Mouse (Mus musculus) neural tube, embryonic 14.5 days (tissue): ENCODE measurements around the gene Gpr183. TPM values are rescaled to one million over a fixed set of nuclear protein-coding genes. Genes with fewer than 3 reads are reported as not detected.

ENCODE experiments used
- ATAC-seq: fragments of 200-750 bp; cut with Nextera tagmentation; 2 replicates; pipeline ENCODE4 v1.8.0; 2017; ENCODE audit warnings: low read depth, mild to moderate bottlenecking, moderate TSS enrichment, moderate library complexity
- H3K27ac ChIP-seq: fragments of 300-500 bp; sonication (generic); 2 replicates; pipeline ENCODE4 v1.5.1; 2014; ENCODE audit warnings: low read depth, mild to moderate bottlenecking, control low read depth, low read length, moderate library complexity, mixed read lengths
- H3K27me3 ChIP-seq: fragments of 300-500 bp; sonication (generic); 2 replicates; pipeline ENCODE4 v1.6.1; 2014; ENCODE audit warnings: low read length; ENCODE audit not compliant: control insufficient read depth, insufficient read depth
- H3K36me3 ChIP-seq: fragments of 300-500 bp; sonication (generic); 2 replicates; pipeline ENCODE4 v1.6.1; 2014; ENCODE audit warnings: low read length, mixed read lengths; ENCODE audit not compliant: control insufficient read depth, insufficient read depth
- H3K4me1 ChIP-seq: fragments of 300-500 bp; sonication (generic); 2 replicates; pipeline ENCODE4 v1.6.1; 2014; ENCODE audit warnings: low read length; ENCODE audit not compliant: control insufficient read depth, insufficient read depth
- H3K4me2 ChIP-seq: fragments of 300-500 bp; sonication (generic); 2 replicates; pipeline ENCODE4 v1.6.1; 2014; ENCODE audit warnings: mild to moderate bottlenecking, low read depth, low read length, control low read depth
- H3K4me3 ChIP-seq: fragments of 300-500 bp; sonication (generic); 2 replicates; pipeline ENCODE4 v1.5.1; 2014; ENCODE audit warnings: low read depth, low read length, control low read depth, mixed read lengths
- H3K9ac ChIP-seq: fragments of 300-500 bp; sonication (generic); replicated peaks from 2 replicates; pipeline ENCODE4 v1.6.1; 2014; ENCODE audit warnings: low read depth, mild to moderate bottlenecking, control low read depth, low read length, mixed read lengths
- H3K9me3 ChIP-seq: fragments of 300-500 bp; sonication (generic); 2 replicates; pipeline ENCODE4 v1.6.1; 2016; ENCODE audit warnings: low read length; ENCODE audit not compliant: control insufficient read depth
- WGBS: fragments of 180-500 bp; shearing (Covaris S2); extraction: QIAGEN DNeasy Blood & Tissue Kit; methylation state at CpG from one replicate; pipeline ENCODE4 v1.1.7; 2014; 5-methylcytosine and 5-hydroxymethylcytosine counted together
- polyA plus RNA-seq: library from polyadenylated mRNA; unstranded; fragments of >200 nt; fragmentation: Nextera tagmentation; extraction: Ambion mirVana; gene quantifications from 2 replicates; pipeline ENCODE4 v1.2.1, GENCODE M21; 2014

The Gpr183 gene
- polyA plus RNA-seq, 1 experiment from 2014 or later: 0.59 TPM

DNA sequence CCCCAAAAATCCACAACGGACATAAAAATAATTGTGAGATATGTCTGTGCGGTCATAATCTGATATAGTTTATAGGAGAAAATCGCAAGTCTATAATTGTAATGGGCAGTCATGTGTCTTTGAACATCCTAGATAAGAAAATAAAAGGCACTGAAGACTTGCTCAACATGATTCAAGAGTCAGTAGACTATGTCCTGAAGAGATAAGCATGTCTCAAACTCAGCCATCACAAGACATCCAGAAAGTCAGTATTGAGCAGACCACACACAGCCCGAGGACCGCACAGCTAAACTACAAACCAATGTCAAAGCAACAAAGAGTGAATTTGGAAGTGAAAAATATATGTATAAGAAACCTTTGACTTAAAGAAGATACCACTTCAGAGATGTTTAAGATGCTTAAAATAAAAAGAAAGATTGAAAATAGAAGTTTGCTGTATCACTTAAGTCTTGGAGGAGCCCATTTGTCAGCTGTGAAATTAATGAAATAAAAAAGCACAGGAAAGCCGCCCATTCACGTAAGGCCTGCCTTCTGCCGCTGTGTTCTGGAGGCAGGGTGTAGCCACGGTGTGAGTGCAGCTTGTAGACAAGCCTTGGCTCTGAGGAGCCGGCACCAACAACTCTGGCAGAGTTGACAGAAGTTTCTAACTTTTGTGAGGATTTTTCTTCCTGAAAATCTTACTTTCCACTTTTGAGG, 7.7 kb downstream of the Gpr183 start:
- Histone ChIP-seq H3K9me3 (no peaks in the 10 kb centered on the region), H3K9ac (no peak overlapping the region), H3K27me3 (no peaks in the 10 kb centered on the region), H3K4me2 (no peak overlapping the region), H3K36me3 (no peaks in the 10 kb centered on the region), H3K27ac (no peak overlapping the region), H3K4me1 (no peaks in the 10 kb centered on the region), H3K4me3 (no peak overlapping the region)
- no peak for ATAC-seq
- 92% methylated on average over 10 of the region's 10 CpGs for WGBS

DNA sequence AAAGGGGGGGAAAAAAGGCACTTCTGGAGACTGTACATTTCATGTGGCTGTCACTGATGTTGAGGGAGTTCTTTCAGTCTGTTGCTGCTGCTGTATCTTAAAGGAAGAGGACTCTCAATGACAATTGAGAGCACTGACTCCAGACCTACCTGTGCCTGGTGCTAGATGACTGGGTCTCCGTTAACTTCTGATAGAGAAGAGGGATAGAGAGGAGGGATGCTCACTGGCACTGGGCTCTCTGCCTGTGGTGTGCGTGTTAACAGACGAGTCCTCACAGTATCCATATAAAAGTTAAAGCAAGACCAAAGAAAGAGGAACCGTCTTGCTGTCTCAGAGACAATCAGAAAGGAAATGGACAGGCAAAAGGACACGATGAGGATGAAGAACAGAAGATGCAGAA, 8.7 kb downstream of the Gpr183 start:
- H3K27ac ChIP-seq: no peak overlapping the region
- ATAC-seq: no peak
- H3K4me3 ChIP-seq: no peak overlapping the region
- no peaks in the 10 kb centered on the region for H3K27me3 ChIP-seq
- no peak overlapping the region for H3K4me2 ChIP-seq
- no peaks in the 10 kb centered on the region for H3K36me3 ChIP-seq
- no peaks in the 10 kb centered on the region for H3K4me1 ChIP-seq
- no peak overlapping the region for H3K9ac ChIP-seq
- WGBS: 94% methylated on average over 5 of the region's 5 CpGs
- no peaks in the 10 kb centered on the region for H3K9me3 ChIP-seq

- Histone ChIP-seq H3K27ac (no peak overlapping the region), H3K36me3 (no peaks in the 10 kb centered on the region), H3K4me1 (no peaks in the 10 kb centered on the region), H3K4me2 (no peak overlapping the region), H3K4me3 (no peak overlapping the region), H3K9me3 (no peaks in the 10 kb centered on the region), H3K27me3 (no peaks in the 10 kb centered on the region), H3K9ac (no peak overlapping the region)
- ATAC-seq: no peak
- 83% methylated on average over 5 of the region's 5 CpGs for WGBS
Observed at GRCm38 (mm10) chr14:121955176-121955795, 9.7 kb downstream of the Gpr183 start.

- no peak for ATAC-seq
- Histone ChIP-seq H3K4me2 (no peak overlapping the region), H3K9ac (no peak overlapping the region), H3K4me3 (no peak overlapping the region), H3K36me3 (no peaks in the 10 kb centered on the region), H3K4me1 (no peaks in the 10 kb centered on the region), H3K9me3 (no peaks in the 10 kb centered on the region), H3K27me3 (no peaks in the 10 kb centered on the region), H3K27ac (no peak overlapping the region)
- 98% methylated on average over 12 of the region's 12 CpGs for WGBS
Observed at GRCm38 (mm10) chr14:121954608-121955007, 10.4 kb downstream of the Gpr183 start.

DNA sequence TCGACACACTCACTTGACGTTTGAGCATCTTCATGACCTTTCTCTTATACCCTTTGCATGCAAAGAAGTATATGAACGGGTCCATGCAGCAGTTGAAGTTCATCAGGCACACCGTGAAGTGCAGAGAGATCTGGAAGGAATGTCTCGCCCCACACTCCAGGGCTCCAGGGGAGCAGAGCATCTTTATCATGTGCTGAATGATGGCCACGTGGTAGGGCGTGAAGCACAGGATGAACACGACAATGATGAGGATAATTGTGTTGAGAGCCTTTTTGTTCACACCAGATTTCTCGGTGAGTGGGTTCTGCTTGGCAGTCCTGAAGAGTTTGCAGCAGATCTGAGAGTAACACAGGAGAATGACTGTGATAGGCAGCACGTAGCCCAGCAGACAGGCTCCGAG, 10.9 kb downstream of the Gpr183 start:
- Histone ChIP-seq H3K4me2 (no peak overlapping the region), H3K4me1 (no peaks in the 10 kb centered on the region), H3K9me3 (no peaks in the 10 kb centered on the region), H3K9ac (no peak overlapping the region), H3K27me3 (no peaks in the 10 kb centered on the region), H3K4me3 (no peak overlapping the region), H3K36me3 (no peaks in the 10 kb centered on the region), H3K27ac (no peak overlapping the region)
- 96% methylated on average over 11 of the region's 11 CpGs for WGBS
- no peak for ATAC-seq

GRCm38 (mm10) chr14:121952046-121952400, 13.0 kb downstream of the Gpr183 start:
- no peak overlapping the region for H3K4me3 ChIP-seq
- no peak for ATAC-seq
- H3K4me1 ChIP-seq: no peaks in the 10 kb centered on the region
- H3K9me3 ChIP-seq: no peaks in the 10 kb centered on the region
- H3K36me3 ChIP-seq: no peaks in the 10 kb centered on the region
- no peak overlapping the region for H3K9ac ChIP-seq
- no peak overlapping the region for H3K27ac ChIP-seq
- 91% methylated on average over 5 of the region's 5 CpGs for WGBS
- no peaks in the 10 kb centered on the region for H3K27me3 ChIP-seq
- no peak overlapping the region for H3K4me2 ChIP-seq

DNA sequence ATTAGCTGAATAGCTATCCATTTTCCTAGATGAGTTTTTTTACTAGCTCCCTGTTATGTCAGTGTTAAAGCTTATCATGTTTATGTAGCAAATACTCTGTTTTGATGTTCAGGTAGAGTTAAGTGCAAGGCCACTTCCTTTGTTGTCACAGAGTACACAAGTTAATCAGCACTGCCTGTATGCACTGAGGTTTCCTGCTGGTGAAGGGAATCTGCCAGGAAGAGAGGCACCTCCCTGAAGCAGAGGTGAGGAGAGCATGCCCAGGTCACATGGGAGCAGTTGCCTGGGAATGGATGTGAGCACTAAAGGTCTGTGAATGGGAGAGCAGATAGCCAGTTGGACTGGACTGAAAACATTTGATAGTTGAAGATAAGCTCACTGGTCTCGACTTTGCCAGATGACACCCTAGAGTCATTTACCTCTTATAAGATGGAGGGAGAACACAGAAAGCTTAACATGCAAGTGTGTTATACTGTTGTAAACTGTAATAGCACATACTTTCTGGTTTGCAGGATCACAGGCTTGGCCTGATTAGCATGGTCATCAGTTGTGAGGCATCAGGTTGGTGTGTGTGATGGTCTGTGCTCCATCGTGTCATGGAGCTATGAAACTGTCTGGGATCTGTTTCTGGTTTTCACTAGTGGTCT, 13.5 kb downstream of the Gpr183 start:
- no peak overlapping the region for H3K27ac ChIP-seq
- no peaks in the 10 kb centered on the region for H3K27me3 ChIP-seq
- no peak overlapping the region for H3K4me2 ChIP-seq
- ATAC-seq: no peak
- no peaks in the 10 kb centered on the region for H3K9me3 ChIP-seq
- H3K36me3 ChIP-seq: no peaks in the 10 kb centered on the region
- no peak overlapping the region for H3K4me3 ChIP-seq
- 93% methylated on average over 2 of the region's 2 CpGs for WGBS
- H3K4me1 ChIP-seq: no peaks in the 10 kb centered on the region
- H3K9ac ChIP-seq: no peak overlapping the region

GRCm38 (mm10) chr14:121949897-121950296, 15.1 kb downstream of the Gpr183 start:
- no peak overlapping the region for H3K4me3 ChIP-seq
- H3K4me2 ChIP-seq: no peak overlapping the region
- no peaks in the 10 kb centered on the region for H3K9me3 ChIP-seq
- no peaks in the 10 kb centered on the region for H3K36me3 ChIP-seq
- no peaks in the 10 kb centered on the region for H3K27me3 ChIP-seq
- no peaks in the 10 kb centered on the region for H3K4me1 ChIP-seq
- no peak for ATAC-seq
- whole genome bisulfite sequencing: 95% methylated on average over 5 of the region's 5 CpGs
- H3K9ac ChIP-seq: no peak overlapping the region
- no peak overlapping the region for H3K27ac ChIP-seq

GRCm38 (mm10) chr14:121949436-121949835, 15.6 kb downstream of the Gpr183 start:
- no peak overlapping the region for H3K4me2 ChIP-seq
- no peaks in the 10 kb centered on the region for H3K36me3 ChIP-seq
- no peaks in the 10 kb centered on the region for H3K27me3 ChIP-seq
- no peak overlapping the region for H3K9ac ChIP-seq
- H3K9me3 ChIP-seq: no peaks in the 10 kb centered on the region
- 97% methylated on average over 3 of the region's 3 CpGs for WGBS
- no peak overlapping the region for H3K27ac ChIP-seq
- no peaks in the 10 kb centered on the region for H3K4me1 ChIP-seq
- no peak overlapping the region for H3K4me3 ChIP-seq
- ATAC-seq: no peak
